ENCODE assay signal across 19 mouse cellular contexts in genomic region chr2:60730929-60731328, GRCm38 (mm10). TPM values are rescaled to one million over a fixed set of nuclear protein-coding genes. Genes with fewer than 3 reads are reported as not detected.
A peak's percentile ranks its signal among the peaks of the same experiment; 100 is the strongest.
DNase-seq lines count a peak whose midpoint lies in the region; ATAC-seq and TF ChIP-seq lines count a peak whose summit lies in the region.
"Had no signal": no experiment of that assay in that cellular context is flagged by ENCODE, and none has a peak within 500 bp of the region (broad histone marks: within the 10 kb centered on the region; RNA-seq: fewer than 3 reads in every experiment).

No protein-coding gene starts in this region.

- peaks cover 8% of the 10 kb centered on the region; the same call in 1 of the 2 replicates for H3K4me1 ChIP-seq in kidney, adult 2 months (ENCODE audit: control insufficient read depth, insufficient read depth, low read length)
- no peaks in the 10 kb centered on the region for H3K4me1 ChIP-seq in stomach, postnatal 0 days (replicated peaks; ENCODE audit: control insufficient read depth, insufficient read depth)
- H3K4me1 ChIP-seq: forebrain, embryonic 15.5 days had no signal

- 79% methylated on average over 6 of the region's 6 CpGs for WGBS in kidney, adult 2 months
- 56% methylated on average over 6 of the region's 6 CpGs for WGBS in stomach, postnatal 0 days

- peak; percentile 23 for TF ChIP-seq CTCF in kidney, adult 2 months (conservative IDR thresholded peaks at IDR 0.05; ENCODE audit: insufficient read depth, insufficient read length, low read depth, low read length)
- peak; percentile 48 for TF ChIP-seq CTCF in stomach, postnatal 0 days (IDR thresholded peaks at IDR 0.05; ENCODE audit: low read depth)

- ATAC-seq in stomach, postnatal 0 days (ENCODE audit: low FRiP score, low TSS enrichment): no peak
- ATAC-seq: forebrain, embryonic 15.5 days had no signal

- H3K27ac ChIP-seq in kidney, adult 2 months (ENCODE audit: insufficient read depth, low read depth, low read length): no peak overlapping the region
- H3K27ac ChIP-seq in stomach, postnatal 0 days (replicated peaks): no peak overlapping the region
- H3K27ac ChIP-seq: embryonic facial prominence, embryonic 15.5 days; forebrain, embryonic 15.5 days; hindbrain, embryonic 10.5 days; limb, embryonic 12.5 days had no signal

- TF ChIP-seq POLR2A in kidney, adult 2 months (IDR thresholded peaks at IDR 0.05; ENCODE audit: low read depth, low read length): no peak

- H3K4me3 ChIP-seq in kidney, adult 2 months (ENCODE audit: insufficient read depth, low read depth, low read length): no peak overlapping the region
- H3K4me3 ChIP-seq in stomach, postnatal 0 days (ENCODE audit: low read depth, low read length): no peak overlapping the region
- H3K4me3 ChIP-seq: embryonic facial prominence, embryonic 15.5 days; forebrain, embryonic 15.5 days; hindbrain, embryonic 10.5 days; limb, embryonic 12.5 days had no signal

- DNase-seq in embryo, embryonic 10.5 days (ENCODE audit: low spot score): peak; percentile 39
- no peak for DNase-seq in embryo, embryonic 11 days
- DNase-seq in kidney, adult 2 months: no peak
- DNase-seq in kidney, postnatal 4 days: no peak
- peak; percentile 31 for DNase-seq in lung, postnatal 36 days
- no peak for DNase-seq in lung, postnatal 4 days
- DNase-seq in stomach, postnatal 0 days (ENCODE audit: low spot score): peak; percentile 10
- DNase-seq in cerebellum, adult 11 months: no peak
- DNase-seq: adrenal gland, adult 8-10 months; B cell, adult 2 months; cerebellum, postnatal 36 days; gastrocnemius, postnatal 36 days; kidney, adult 8-10 months; retina, postnatal 1 day had no signal

- no peaks in the 10 kb centered on the region for H3K27me3 ChIP-seq in kidney, adult 2 months (replicated peaks; ENCODE audit: control insufficient read depth, insufficient read depth, low read length)
- H3K27me3 ChIP-seq in stomach, postnatal 0 days (ENCODE audit: control insufficient read depth, insufficient read depth, low read length): no peaks in the 10 kb centered on the region
- H3K27me3 ChIP-seq: embryonic facial prominence, embryonic 15.5 days; limb, embryonic 12.5 days had no signal

- TF ChIP-seq EP300 in stomach, postnatal 0 days (optimal IDR thresholded peaks at IDR 0.05): no peak

- no peak overlapping the region for H3K9ac ChIP-seq in stomach, postnatal 0 days (ENCODE audit: low read length)
- H3K9ac ChIP-seq: embryonic facial prominence, embryonic 15.5 days; forebrain, embryonic 15.5 days; limb, embryonic 12.5 days had no signal

- H3K36me3 ChIP-seq in kidney, adult 2 months (ENCODE audit: control insufficient read depth, insufficient read depth, low read length): no peaks in the 10 kb centered on the region
- H3K36me3 ChIP-seq in stomach, postnatal 0 days (ENCODE audit: control insufficient read depth, insufficient read depth, low read length): no peaks in the 10 kb centered on the region
- H3K36me3 ChIP-seq: embryonic facial prominence, embryonic 15.5 days; forebrain, embryonic 15.5 days; hindbrain, embryonic 10.5 days; limb, embryonic 12.5 days had no signal

- H3K9me3 ChIP-seq in stomach, postnatal 0 days (ENCODE audit: control insufficient read depth, low read length): no peaks in the 10 kb centered on the region
- H3K9me3 ChIP-seq: embryonic facial prominence, embryonic 15.5 days; forebrain, embryonic 15.5 days; hindbrain, embryonic 10.5 days; limb, embryonic 12.5 days had no signal

- no peak overlapping the region for H3K4me2 ChIP-seq in stomach, postnatal 0 days (replicated peaks; ENCODE audit: low read depth)
- H3K4me2 ChIP-seq: embryonic facial prominence, embryonic 15.5 days; forebrain, embryonic 15.5 days; limb, embryonic 12.5 days had no signal

RNA-seq across cellular contexts. Expression of gene Itgb6, which starts 8.5 kb away (rescaled TPM):
- polyA plus RNA-seq in kidney, adult 2 months (2012; rRNA removed): 55.8 and 74.0 TPM in 2 replicates
- 8.5 and 8.6 TPM in 2 replicates for polyA plus RNA-seq in stomach, postnatal 0 days (2015; fragmentation: Nextera tagmentation; extraction: Ambion mirVana)
- polyA plus RNA-seq: forebrain, embryonic 15.5 days; testis, adult 2 months had no signal

Comparison
In these comparisons a context has a peak if more than half of its experiments do, and no peak if none do; other contexts are left out.
1. DNase-seq: peak in embryo, embryonic 10.5 days (single experiment), lung, postnatal 36 days (single experiment) and stomach, postnatal 0 days (single experiment); none in embryo, embryonic 11 days (single experiment), kidney, adult 2 months (single experiment), kidney, postnatal 4 days (0 of 2), lung, postnatal 4 days (0 of 2) and cerebellum, adult 11 months (single experiment).